Comparison of ENCODE assay signal across 11 mouse cellular contexts in the genomic region with DNA sequence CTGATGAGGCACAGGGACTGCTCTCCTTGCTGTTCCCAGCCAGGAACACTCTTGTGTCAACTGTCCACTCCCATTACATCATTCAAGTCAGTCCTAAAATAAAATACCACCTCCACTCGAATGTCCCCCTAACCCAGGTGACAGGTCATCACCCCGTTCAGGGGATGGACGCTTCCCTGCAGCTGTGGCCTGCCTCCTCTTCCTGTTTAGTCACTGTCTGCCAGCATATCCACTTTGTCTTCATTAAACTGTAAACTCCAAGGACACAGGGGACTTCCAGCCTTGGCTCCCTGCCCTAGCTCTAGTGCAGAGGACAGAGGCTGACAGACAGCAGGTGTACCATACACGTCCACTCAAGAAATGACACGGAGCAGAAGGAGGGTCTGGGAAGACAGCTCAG. TPM values are rescaled to one million over a fixed set of nuclear protein-coding genes. Genes with fewer than 3 reads are reported as not detected.
DNase-seq lines count a peak whose midpoint lies in the region; ATAC-seq and TF ChIP-seq lines count a peak whose summit lies in the region.
"Had no signal": no experiment of that assay in that cellular context is flagged by ENCODE, and none has a peak within 500 bp of the region (broad histone marks: within the 10 kb centered on the region; RNA-seq: fewer than 3 reads in every experiment).

No protein-coding gene starts in this region.

- no peak for TF ChIP-seq CTCF in E14TG2a.4 (conservative IDR thresholded peaks at IDR 0.05; ENCODE audit: low read length)
- TF ChIP-seq CTCF in liver, postnatal 0 days (IDR thresholded peaks at IDR 0.05; ENCODE audit: low read depth) = no peak

- 0 out of 2 replicates have a peak overlapping the region, but pooled peaks have one; percentile 27 for H3K4me2 ChIP-seq in liver, postnatal 0 days (ENCODE audit: low read depth, low read length)
- no peak overlapping the region for H3K4me2 ChIP-seq in forebrain, embryonic 15.5 days (replicated peaks)

- no peak for TF ChIP-seq EP300 in liver, postnatal 0 days (IDR thresholded peaks at IDR 0.05; ENCODE audit: low read depth)

- no peaks in the 10 kb centered on the region for H3K9me3 ChIP-seq in E14TG2a.4 (ENCODE audit: low read length)
- H3K9me3 ChIP-seq in liver, postnatal 0 days (ENCODE audit: low read length) = no peaks in the 10 kb centered on the region
- H3K9me3 ChIP-seq in forebrain, embryonic 15.5 days = no peaks in the 10 kb centered on the region
- H3K9me3 ChIP-seq: hindbrain, embryonic 15.5 days; limb, embryonic 12.5 days; neural tube, embryonic 15.5 days had no signal

- peaks cover 61% of the 10 kb centered on the region for H3K4me1 ChIP-seq in E14TG2a.4 (replicated peaks; ENCODE audit: low read depth, low read length)
- H3K4me1 ChIP-seq in liver, postnatal 0 days (ENCODE audit: insufficient read depth) = peaks cover 34% of the 10 kb centered on the region
- H3K4me1 ChIP-seq in forebrain, embryonic 15.5 days = peaks cover 7% of the 10 kb centered on the region

- 24% methylated on average over 5 of the region's 5 CpGs for WGBS in liver, postnatal 0 days (ENCODE audit: insufficient replicate concordance)
- 79% methylated on average over 5 of the region's 5 CpGs for WGBS in forebrain, embryonic 15.5 days

- peak; percentile 88 for DNase-seq in adrenal gland, adult 8-10 months
- peak; percentile 60 to 73 for DNase-seq in heart, postnatal 14 days
- peak; percentile 49 for DNase-seq in liver, postnatal 0 days
- DNase-seq in layer of hippocampus, adult 11-12 months (ENCODE audit: low spot score) = no peak
- no peak for DNase-seq in cerebellum, adult 18-20 months

- peak; percentile 12; the same call in 1 of the 2 replicates for ATAC-seq in liver, postnatal 0 days
- ATAC-seq in activated CD4-positive, CD25-positive, alpha-beta regulatory T cell, adult 4 months = no peak
- no peak for ATAC-seq in forebrain, embryonic 15.5 days (replicated peaks)

- H3K4me3 ChIP-seq in E14TG2a.4 (replicated peaks; ENCODE audit: low read length) = peak overlapping the region; percentile 83; the same call in 1 of the 2 replicates
- H3K4me3 ChIP-seq in liver, postnatal 0 days (ENCODE audit: low read depth, low read length) = no peak overlapping the region
- H3K4me3 ChIP-seq in forebrain, embryonic 15.5 days = no peak overlapping the region
- H3K4me3 ChIP-seq: hindbrain, embryonic 15.5 days; limb, embryonic 12.5 days; neural tube, embryonic 15.5 days had no signal

- H3K27ac ChIP-seq in liver, postnatal 0 days (ENCODE audit: low read depth) = peak overlapping the region; percentile 91
- no peak overlapping the region for H3K27ac ChIP-seq in forebrain, embryonic 15.5 days (replicated peaks)
- H3K27ac ChIP-seq: hindbrain, embryonic 15.5 days; limb, embryonic 12.5 days; neural tube, embryonic 15.5 days had no signal

- no peak overlapping the region for H3K9ac ChIP-seq in liver, postnatal 0 days (replicated peaks)
- no peak overlapping the region for H3K9ac ChIP-seq in forebrain, embryonic 15.5 days (replicated peaks)
- H3K9ac ChIP-seq: hindbrain, embryonic 15.5 days; limb, embryonic 12.5 days; neural tube, embryonic 15.5 days had no signal

- no peaks in the 10 kb centered on the region for H3K36me3 ChIP-seq in E14TG2a.4 (ENCODE audit: insufficient read depth, low read length)
- no peaks in the 10 kb centered on the region for H3K36me3 ChIP-seq in liver, postnatal 0 days (replicated peaks; ENCODE audit: insufficient read depth, low read length)
- no peaks in the 10 kb centered on the region for H3K36me3 ChIP-seq in forebrain, embryonic 15.5 days
- H3K36me3 ChIP-seq: hindbrain, embryonic 15.5 days; limb, embryonic 12.5 days; neural tube, embryonic 15.5 days had no signal

- intact Hi-C loops in heart, postnatal 14 days (cut with DNase I) = no loop called here

- no peaks in the 10 kb centered on the region for H3K27me3 ChIP-seq in E14TG2a.4 (ENCODE audit: insufficient read depth, low read length)
- H3K27me3 ChIP-seq in liver, postnatal 0 days (ENCODE audit: insufficient read depth, low read length) = no peaks in the 10 kb centered on the region
- H3K27me3 ChIP-seq in forebrain, embryonic 15.5 days = no peaks in the 10 kb centered on the region
- H3K27me3 ChIP-seq: hindbrain, embryonic 15.5 days; limb, embryonic 12.5 days had no signal

RNA-seq across cellular contexts. Expression of a gene that starts 14.6 kb away (rescaled TPM):
- total RNA-seq in adrenal gland, adult 8-10 months (2022) = 100 to 1,000 TPM; 304 to 366 (median 340) TPM
- 100 to 1,000 TPM; 140 to 172 TPM for total RNA-seq in heart, postnatal 14 days (2021)
- polyA plus RNA-seq in liver, postnatal 0 days (2015; fragmentation: Nextera tagmentation; extraction: Ambion mirVana) = 17.7 and 22.4 TPM in 2 replicates
- polyA plus RNA-seq in activated CD4-positive, CD25-positive, alpha-beta regulatory T cell, adult 4 months (2017; shearing (Covaris generic)) = 100 to 1,000 TPM; 243 to 280 TPM
- polyA plus RNA-seq in forebrain, embryonic 15.5 days (2015; fragmentation: Nextera tagmentation; extraction: Ambion mirVana) = 12.3 and 12.4 TPM in 2 replicates

Comparison
In these comparisons a context has a peak if more than half of its experiments do, and no peak if none do; other contexts are left out.
1. DNase-seq: peak in adrenal gland, adult 8-10 months (single experiment), heart, postnatal 14 days (2 of 2) and liver, postnatal 0 days (single experiment); none in layer of hippocampus, adult 11-12 months (single experiment) and cerebellum, adult 18-20 months (0 of 2).
2. RNA of a gene that starts 14.6 kb away (polyA plus RNA-seq): 243 to 280 TPM in activated CD4-positive, CD25-positive, alpha-beta regulatory T cell, adult 4 months; 17.7 to 22.4 TPM in liver, postnatal 0 days and 12.3 to 12.4 TPM in forebrain, embryonic 15.5 days; every median in the first group is over 10 times any median in the second.